Mouse (Mus musculus): ENCODE measurements around the gene Cep350. TPM values are rescaled to one million over a fixed set of nuclear protein-coding genes. Genes with fewer than 3 reads are reported as not detected.
"Not testable (repeated sequence)": the region's sequence is repeated elsewhere in the genome, so short reads cannot be mapped to it uniquely, and the experiment has no call there.

The Cep350 gene
- total RNA-seq, 2 experiments from 2014 or later: 42.8 to 52.9 TPM

DNA sequence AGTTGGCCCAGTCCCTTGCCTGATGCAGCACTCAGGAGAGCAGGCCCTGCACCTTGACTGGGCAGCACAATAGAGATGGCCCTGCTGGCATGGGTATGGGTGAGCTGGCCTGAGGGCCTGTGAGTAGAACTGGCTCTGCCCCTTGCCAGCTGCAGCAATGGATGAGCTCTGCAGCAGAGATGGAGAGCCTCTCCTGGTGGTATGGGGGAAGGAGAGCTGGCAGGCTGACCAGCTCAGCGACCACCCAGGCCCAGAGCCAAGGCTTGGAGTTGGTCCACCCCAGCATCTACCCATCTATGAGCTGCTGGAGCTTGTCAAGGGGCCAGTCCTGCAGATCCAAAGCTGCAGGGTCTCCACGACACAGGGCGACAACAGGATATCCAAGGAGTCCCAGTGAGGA, 69.5 kb downstream of the Cep350 start:
- no peak for DNase-seq (ENCODE audit: low spot score in 2 of 2)
- intact Hi-C loops (cut with DNase I): no loop called here

DNA sequence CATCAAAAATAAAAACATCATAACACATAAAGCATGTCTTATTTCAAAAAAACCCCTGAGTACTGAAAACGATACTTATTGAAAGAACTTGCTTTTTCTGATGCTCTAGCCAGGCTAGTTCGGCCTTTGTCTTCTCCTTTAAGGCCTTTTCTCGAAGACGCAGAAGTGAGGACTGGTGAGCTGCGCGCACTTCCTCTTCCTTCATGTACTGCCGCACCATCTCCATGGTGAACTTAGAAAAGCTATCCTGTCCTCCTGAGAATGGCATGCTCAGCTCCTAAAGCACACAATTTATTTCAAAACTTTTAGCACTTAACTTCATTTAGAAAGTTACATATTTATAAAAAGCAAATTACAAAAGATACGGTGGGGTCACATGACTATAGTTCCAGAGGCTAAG, 71.7 kb downstream of the Cep350 start:
- intact Hi-C loops (cut with DNase I): no loop called here

DNA sequence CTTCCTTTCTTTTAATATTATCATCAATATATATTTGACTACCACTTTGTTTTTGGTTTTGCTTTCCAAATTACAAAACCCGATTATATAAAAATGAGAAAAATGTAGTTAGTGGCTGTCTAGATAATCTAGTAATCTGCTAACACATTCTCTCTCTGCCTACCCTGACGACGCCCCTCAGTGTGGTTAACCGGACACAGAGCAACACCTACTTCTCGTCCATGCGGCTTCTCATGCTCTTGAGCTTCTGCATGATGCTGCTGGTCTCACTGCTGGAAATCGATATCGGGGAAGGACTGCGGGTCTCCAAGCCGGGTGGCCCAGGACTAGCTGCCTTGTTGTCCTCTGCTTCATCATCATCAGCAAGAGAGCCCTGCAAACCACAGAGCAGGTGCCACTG, 78.7 kb downstream of the Cep350 start:
- intact Hi-C loops (cut with DNase I): no loop called here
- no peak for DNase-seq (ENCODE audit: low spot score in 2 of 2)

More for the DNA sequence above, 71.7 kb downstream of the Cep350 start:
- no peak for DNase-seq (ENCODE audit: low spot score in 2 of 2)

DNA sequence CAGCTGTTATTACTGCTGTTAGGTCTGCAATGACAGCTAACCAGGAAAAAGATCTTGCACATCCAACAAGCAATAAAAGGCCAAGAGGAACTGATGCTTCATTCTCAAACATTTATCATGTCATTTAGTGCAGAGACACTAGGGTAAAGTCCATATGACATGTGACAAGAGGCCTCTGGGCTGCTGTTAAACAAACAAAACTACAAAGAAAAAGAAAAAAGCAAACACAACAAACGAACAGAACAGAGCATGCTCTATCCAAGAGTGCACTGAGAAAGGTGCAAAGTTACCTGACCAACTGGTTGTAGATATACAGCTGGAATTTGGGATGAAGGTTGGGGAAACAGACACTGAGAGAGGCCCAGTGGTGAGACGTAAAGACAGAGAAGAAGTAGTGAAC, 86.2 kb downstream of the Cep350 start:
- intact Hi-C loops (cut with DNase I): no loop called here
- DNase-seq (ENCODE audit: low spot score in 2 of 2): no peak

DNA sequence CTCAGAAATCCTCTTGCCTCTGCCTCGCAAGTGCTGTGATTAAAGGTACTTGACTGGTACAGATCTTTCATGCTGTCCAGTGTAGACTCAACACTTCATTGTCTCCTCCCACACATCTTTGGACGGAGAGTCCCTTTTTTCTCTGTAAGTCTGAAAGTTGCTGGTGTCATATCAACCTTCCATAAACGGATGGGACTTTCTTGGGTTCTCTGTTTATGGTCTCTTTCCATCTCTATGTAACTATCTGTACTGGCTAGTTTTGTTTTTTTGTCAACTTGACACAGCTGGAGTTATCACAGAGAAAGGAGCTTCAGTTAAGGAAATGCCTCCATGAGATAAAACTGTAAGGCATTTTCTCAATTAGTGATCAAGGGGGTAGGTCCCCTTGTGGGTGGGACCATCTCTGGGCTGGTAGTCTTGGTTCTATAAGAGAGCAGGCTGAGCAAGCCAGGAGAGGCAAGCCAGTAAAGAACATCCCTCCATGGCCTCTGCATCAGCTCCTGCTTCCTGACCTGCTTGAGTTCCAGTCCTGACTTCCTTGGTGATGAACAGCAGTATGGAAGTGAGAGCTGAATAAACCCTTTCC, 90.3 kb downstream of the Cep350 start:
- DNase-seq (ENCODE audit: low spot score in 2 of 2); intact Hi-C loops (cut with DNase I): not testable (repeated sequence)

DNA sequence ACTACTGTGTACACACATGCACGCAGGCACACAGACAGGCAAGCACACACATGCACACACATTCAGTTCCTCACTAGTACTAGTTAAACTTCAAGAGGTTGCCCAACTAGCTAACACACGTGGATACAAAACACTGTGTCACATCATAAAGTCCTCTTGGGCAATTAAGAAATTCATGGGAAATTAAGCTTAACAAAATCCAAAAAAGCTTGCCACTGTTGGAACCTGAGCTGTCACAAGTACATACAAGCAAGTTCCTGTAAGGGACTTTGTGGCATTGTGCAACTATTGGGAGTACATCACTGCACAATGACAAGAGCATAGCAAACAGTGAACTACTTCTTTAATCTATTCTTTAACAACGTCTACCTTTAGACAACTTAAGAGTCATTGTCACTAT, 93.5 kb downstream of the Cep350 start:
- DNase-seq (ENCODE audit: low spot score in 2 of 2): no peak
- intact Hi-C loops (cut with DNase I): no loop called here

GRCm38 (mm10) chr1:155862967-155863366, 110.1 kb downstream of the Cep350 start:
- intact Hi-C loops (cut with DNase I): no loop called here
- DNase-seq (ENCODE audit: low spot score in 2 of 2): no peak

- DNase-seq (ENCODE audit: low spot score in 2 of 2): no peak
- intact Hi-C loops (cut with DNase I): no loop called here
These were observed 117.9 kb downstream of the Cep350 start for GRCm38 (mm10) chr1:155854926-155855702.

GRCm38 (mm10) chr1:155853009-155853408, 120.0 kb downstream of the Cep350 start:
- DNase-seq (ENCODE audit: low spot score in 2 of 2): no peak
- intact Hi-C loops (cut with DNase I): no loop called here

DNA sequence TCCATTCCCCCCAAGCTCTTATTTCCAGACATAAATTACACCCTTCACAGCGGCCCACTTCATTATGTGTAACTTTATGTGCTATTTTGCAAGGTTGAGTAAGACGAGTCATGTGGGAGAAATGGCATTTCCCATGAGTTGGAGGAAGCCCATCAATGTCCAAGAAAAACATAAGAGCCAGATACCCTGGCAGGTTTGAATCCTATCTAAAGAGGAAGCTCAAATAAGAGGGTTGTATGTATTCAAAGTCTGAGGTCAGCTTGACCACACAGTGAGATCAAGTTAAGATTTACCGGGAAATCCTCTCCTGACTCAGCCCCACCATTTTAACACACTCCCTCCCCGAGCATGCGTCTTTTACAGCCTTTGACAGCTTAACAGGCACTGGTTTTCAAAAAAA, 128.8 kb downstream of the Cep350 start:
- intact Hi-C loops (cut with DNase I): no loop called here
- no peak for DNase-seq (ENCODE audit: low spot score in 2 of 2)

- DNase-seq (ENCODE audit: low spot score in 2 of 2): no peak
- intact Hi-C loops (cut with DNase I): no loop called here
These were observed 129.5 kb downstream of the Cep350 start for GRCm38 (mm10) chr1:155843538-155843937.

GRCm38 (mm10) chr1:155835667-155836066, 137.4 kb downstream of the Cep350 start:
- DNase-seq (ENCODE audit: low spot score in 2 of 2): no peak
- intact Hi-C loops (cut with DNase I): no loop called here

GRCm38 (mm10) chr1:155833610-155834009, 139.4 kb downstream of the Cep350 start:
- DNase-seq (ENCODE audit: low spot score in 2 of 2): no peak
- intact Hi-C loops (cut with DNase I): no loop called here

DNA sequence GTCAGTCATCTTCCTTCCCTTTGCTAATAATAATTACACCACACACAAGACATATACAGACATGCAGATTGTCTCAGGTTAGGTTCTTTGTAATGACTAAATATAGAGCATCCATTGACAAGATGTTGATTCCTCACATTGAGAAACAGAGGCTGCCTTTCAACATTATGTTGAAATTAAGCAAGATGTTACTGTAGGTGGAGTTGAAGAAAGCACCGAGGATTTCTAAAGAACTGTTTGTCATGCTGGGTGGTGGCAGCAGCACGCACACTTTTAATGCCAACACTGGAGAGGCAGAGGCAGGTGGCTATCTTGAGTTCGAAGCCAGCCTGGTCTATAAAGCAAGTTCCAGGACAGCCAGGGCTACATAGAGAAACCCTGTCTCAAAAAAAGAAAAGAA, 141.1 kb downstream of the Cep350 start:
- intact Hi-C loops (cut with DNase I): no loop called here
- DNase-seq (ENCODE audit: low spot score in 2 of 2): no peak

DNA sequence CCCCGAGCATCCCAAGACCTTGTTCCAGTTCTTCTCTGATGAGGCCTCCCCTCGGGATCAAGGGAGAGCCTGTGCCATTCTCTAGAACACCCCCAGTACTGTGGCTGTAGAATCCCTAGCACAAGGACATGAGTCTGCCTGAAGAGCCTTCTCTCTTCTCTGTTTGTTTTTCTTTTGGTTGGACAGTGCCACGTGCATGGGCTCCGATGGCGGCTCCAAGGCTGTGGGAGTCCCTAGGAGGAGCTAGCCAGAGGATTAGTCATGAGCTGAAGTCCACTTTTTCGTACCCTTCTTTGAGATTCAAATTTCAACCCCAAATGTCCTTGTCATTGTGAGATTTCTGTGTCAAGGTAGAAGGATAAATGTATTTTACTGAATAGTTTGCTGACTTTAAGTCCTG, 142.2 kb downstream of the Cep350 start:
- no peak for DNase-seq (ENCODE audit: low spot score in 2 of 2)
- intact Hi-C loops (cut with DNase I): no loop called here

GRCm38 (mm10) chr1:155827703-155828295, 145.3 kb downstream of the Cep350 start:
- no peak for DNase-seq (ENCODE audit: low spot score in 2 of 2)
- intact Hi-C loops (cut with DNase I): no loop called here

- intact Hi-C loops (cut with DNase I): no loop called here
- no peak for DNase-seq (ENCODE audit: low spot score in 2 of 2)
These were observed 146.2 kb downstream of the Cep350 start for GRCm38 (mm10) chr1:155826803-155827395.

- intact Hi-C loops (cut with DNase I): no loop called here
These were observed 146.9 kb downstream of the Cep350 start for GRCm38 (mm10) chr1:155825940-155826716.

DNA sequence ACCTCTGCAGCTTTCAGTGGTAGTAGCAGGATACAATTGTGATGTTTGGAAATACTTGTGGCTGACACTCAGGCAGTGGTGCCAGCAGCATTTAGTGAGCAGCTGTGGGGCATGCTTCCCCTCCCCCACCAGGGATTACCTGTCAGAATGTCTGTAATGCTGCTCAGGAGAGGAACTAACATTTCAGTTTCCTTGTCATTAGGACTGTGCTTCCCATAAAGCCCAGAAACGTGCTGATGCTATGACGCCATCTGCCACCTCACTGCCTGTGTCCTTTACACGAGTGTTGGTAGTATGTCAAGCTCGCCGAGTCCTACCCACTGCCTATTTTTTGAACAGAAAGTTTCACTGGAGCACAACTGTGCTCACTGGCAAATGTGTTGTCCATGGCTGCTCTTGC, 152.4 kb downstream of the Cep350 start:
- no peak for DNase-seq (ENCODE audit: low spot score in 2 of 2)
- intact Hi-C loops (cut with DNase I): no loop called here

More at GRCm38 (mm10) chr1:155825940-155826716, 146.9 kb downstream of the Cep350 start:
- DNase-seq (ENCODE audit: low spot score in 2 of 2): no peak

- intact Hi-C loops (cut with DNase I): no loop called here
- DNase-seq (ENCODE audit: low spot score in 2 of 2): no peak
These were observed 156.9 kb downstream of the Cep350 start for GRCm38 (mm10) chr1:155816167-155816566.

All from left cerebral cortex, postnatal 36 days (tissue).